Mouse (Mus musculus) heart, postnatal 25 days (tissue): ENCODE measurements around the gene Smg1. TPM values are rescaled to one million over a fixed set of nuclear protein-coding genes. Genes with fewer than 3 reads are reported as not detected.

Experiments
- DNase-seq: peaks from one replicate; pipeline ENCODE4 v3.0.0; 2022; ENCODE audit warnings: low spot score
- intact Hi-C: fragments of 180-260 bp; cut with DNase I; formaldehyde crosslinking; loops from one replicate; pipeline ENCODE4 v1.15.1; 2025
- total RNA-seq, 2 experiments: library from RNA; stranded (reverse); gene quantifications; 2 replicates each; pipeline ENCODE4 v1.2.3; 2021

The Smg1 gene
- total RNA-seq, 2 experiments from 2014 or later, result 35.9 to 41.0 TPM

DNA sequence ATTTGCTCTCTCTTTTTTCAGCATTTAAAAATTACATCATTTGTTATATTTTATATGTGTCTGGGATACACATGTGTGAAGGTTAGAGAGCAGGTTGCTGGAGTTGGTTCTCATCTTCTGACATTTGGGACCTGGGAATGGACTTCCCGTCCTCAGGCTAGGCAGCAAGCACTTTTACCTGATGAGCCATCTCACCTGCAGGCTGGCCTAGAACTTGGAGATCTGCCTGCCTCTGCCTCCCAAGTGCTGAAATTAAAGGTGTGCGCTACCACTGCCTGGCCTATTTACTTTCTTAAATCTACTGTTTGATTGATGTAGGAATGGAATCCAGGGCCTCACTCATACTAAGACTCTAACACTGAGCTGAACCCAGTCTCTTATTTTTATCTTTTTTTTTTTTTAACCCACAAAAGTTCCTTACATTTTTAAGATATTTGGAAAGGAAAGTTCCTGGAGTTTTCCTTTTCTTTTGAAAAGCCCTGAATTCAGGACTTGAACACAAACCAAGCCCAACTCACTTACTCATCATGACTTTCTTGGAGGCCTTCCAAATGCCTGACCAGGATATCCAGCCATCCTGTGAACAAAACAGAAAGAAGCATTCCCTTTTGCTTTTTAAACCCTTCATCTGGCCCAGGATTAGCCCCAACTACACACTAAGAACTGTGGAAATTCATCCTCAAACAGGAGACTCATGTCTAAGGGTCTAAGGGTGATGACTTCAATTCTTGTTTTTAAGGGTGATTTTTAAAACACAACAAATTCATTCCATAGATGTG lies 8.1 kb upstream of the Smg1 start:
- no peak for DNase-seq
- intact Hi-C loops, result no loop called here

DNA sequence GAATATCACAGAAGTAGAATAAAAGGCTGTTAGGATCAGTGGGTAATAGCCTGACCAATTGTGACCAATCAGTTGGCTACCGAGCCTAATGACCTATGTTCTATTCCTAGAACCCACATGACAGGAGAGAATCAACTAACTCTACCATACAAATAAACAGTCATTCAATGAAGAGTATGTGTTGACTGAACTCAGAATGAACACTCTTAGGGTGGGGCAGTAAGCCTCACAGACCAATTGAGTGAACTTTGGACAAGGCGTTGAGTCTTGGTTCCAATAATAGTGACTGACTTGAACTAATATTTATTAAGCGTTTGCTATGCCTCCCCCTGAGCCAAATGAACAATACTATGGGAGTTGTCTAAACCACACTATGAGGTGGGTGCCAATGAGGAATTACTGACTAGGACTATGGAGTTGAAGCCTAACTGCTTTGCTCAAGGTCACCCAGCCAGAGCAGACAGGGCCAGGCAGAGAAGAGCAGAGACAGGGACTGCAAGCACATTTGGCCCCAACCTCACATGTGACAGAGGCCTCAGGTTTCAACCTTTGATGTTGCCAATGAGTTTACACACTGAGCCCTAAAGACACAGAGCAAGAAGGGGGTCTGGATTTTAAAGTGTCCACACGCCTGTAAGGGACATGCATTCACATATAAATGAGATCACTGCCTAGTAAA lies 7.2 kb upstream of the Smg1 start:
- intact Hi-C loops, result no loop called here
- DNase-seq, result no peak

DNA sequence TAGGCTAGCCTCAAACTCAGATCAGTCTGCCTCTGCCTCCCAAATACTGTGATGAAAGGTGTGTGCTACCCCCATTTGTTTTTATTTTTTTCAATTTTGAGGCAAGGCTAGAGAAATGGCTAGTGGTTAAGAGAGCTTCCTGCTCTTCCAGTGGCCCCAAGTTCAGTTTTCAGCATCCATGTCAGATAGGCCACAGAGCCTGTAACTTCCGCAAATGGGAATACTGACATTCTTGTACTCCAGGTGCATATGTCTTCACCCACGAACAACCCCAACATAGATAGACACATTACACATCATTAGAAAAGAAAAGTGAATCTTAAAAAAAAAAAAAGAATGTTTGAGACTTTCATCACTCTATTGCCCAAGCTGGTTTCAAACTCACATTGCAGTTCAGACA lies 6.1 kb upstream of the Smg1 start:
- DNase-seq, result no peak

DNA sequence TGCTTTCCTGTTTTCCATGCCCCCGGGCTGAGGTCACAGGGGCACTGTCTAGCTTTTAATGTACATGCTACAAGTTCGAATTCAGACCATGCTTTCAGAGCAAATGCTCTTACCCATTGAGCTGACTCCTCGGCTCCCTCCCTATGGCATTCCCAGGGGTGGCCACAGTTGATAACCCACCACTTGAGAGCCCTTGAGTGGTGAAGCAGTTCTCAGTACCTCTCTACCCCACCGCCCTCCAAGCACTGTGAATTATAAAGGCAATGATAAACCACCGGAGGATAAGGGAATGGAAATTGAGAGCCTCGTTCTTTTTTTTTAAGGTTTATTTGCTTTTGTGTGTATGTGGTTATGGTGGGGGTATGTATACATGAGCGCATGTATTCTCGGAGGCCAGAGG lies 4.6 kb upstream of the Smg1 start:
- intact Hi-C loops, result no loop called here
- DNase-seq, result no peak

More for the DNA sequence above, 6.1 kb upstream of the Smg1 start:
- intact Hi-C loops, result no loop called here

- intact Hi-C loops, result no loop called here
- DNase-seq, result no peak
These were observed 1.8 kb upstream of the Smg1 start for GRCm38 (mm10) chr7:118245260-118245659.

DNA sequence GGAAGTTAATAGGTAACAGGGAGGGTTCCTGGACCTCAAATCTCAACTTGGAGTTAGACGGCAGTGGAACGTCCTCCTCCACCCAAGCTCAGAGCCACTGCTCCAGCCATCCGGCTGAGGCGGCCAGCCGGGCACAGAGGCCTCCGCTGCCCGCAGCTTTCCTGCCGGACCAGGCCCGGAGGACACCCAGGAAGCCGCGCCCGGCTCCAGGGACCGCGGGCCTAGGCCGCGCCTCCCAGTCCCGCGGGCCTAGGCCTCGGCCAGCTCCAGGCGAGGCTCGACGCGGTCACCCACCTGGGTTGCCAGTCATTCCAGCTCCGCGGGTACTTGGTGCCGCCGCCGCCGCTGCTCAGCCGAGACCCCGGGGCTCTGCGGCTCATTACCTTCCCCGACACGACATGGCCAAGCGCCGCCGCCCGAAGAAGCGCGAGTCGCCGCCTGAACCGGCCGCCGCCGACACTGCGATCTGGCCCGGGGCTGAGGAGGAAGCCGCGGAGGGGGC lies 508 bp downstream of the Smg1 start:
- intact Hi-C loops, result loop anchor here (5.0 kb wide), 1 partner anchor 34 kb away; no protein-coding TSS in a partner anchor
- DNase-seq, result no peak

DNA sequence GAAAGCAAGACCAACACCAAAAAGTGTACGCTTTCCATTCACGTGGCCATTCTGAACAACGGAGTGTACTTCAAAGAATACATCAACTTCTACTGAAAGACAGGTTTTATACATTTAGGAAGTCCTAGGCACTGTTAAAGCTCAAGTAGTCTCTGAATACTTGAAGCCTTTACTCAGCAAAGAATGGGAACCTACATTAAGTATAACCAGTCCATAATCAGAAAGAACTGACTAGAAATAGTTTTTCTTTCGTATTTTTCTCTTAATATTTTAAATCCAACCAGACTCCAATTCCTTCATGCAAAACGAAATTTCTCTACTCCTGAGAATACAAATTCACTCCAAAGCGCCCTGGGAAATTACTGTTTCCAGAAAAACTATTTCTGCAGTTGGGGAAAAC lies 1.2 kb downstream of the Smg1 start:
- intact Hi-C loops, result loop anchor here (5.0 kb wide), 1 partner anchor 35 kb away; no protein-coding TSS in a partner anchor
- DNase-seq, result no peak

DNA sequence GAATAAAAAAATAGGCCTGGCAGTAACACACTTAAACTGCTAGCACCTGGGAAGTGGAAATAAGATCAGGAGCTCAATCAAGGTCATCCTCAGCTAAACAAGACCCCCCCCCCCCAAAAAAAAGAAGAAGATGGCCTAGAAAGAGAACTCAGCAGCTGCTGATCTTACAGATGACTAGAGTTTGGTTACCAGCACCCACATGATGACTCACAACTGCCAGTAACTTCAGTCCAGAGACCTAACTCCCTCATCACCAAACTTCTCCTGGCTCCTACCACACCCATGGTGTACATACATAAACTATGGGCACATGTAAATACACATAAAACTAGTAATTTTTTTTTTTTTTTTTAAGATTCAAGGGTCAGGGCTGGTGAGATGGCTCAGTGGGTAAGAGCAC lies 3.1 kb downstream of the Smg1 start:
- intact Hi-C loops, result loop anchor here (5.0 kb wide), 1 partner anchor 37 kb away; no protein-coding TSS in a partner anchor
- DNase-seq, result no peak

DNA sequence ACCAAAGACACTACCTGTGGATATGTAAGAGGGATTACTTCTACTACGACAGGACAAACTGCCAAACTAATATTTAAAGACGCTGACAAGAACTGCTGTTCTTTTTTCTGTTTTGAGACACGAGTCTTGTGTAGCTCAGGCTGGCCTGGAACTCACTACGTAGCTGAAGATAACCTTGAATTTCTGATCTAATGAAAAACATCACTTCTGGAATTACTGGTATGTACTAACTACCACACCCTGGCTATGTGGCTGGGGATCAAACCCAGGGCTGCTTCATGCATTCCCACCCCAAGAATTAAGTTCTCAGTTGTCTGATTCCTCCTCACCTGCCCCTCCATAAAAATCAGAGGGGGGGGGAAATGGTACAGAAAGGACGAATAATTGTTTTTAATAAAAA lies 3.5 kb downstream of the Smg1 start:
- DNase-seq, result no peak
- intact Hi-C loops, result loop anchor here (5.0 kb wide), 1 partner anchor 37 kb away; no protein-coding TSS in a partner anchor

GRCm38 (mm10) chr7:118236949-118237348 lies 6.5 kb downstream of the Smg1 start:
- intact Hi-C loops, result no loop called here

GRCm38 (mm10) chr7:118234236-118234635 lies 9.2 kb downstream of the Smg1 start:
- no peak for DNase-seq
- intact Hi-C loops, result no loop called here

More at GRCm38 (mm10) chr7:118236949-118237348, 6.5 kb downstream of the Smg1 start:
- no peak for DNase-seq

- intact Hi-C loops, result no loop called here
These were observed 10.9 kb downstream of the Smg1 start for GRCm38 (mm10) chr7:118232613-118233012.

DNA sequence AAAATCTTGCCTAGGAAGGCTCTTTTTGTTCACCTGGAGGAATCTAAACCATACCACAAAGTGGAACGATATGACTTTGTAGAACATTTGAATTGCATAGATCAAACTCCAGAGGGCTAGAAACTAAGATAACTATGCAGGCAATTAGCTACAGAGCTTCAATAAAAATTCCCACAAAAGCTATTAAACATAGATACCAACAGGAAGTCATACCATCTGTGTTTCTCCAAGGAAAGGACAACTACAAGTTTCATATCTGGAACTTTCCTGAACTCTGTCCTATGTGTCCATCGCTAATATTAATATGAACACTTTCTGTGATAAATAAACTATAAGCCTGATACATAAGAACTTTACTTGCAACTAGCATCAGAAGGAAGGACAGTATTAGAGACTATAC lies 23.7 kb downstream of the Smg1 start:
- no peak for DNase-seq
- intact Hi-C loops, result no loop called here

More at GRCm38 (mm10) chr7:118232613-118233012, 10.9 kb downstream of the Smg1 start:
- no peak for DNase-seq

DNA sequence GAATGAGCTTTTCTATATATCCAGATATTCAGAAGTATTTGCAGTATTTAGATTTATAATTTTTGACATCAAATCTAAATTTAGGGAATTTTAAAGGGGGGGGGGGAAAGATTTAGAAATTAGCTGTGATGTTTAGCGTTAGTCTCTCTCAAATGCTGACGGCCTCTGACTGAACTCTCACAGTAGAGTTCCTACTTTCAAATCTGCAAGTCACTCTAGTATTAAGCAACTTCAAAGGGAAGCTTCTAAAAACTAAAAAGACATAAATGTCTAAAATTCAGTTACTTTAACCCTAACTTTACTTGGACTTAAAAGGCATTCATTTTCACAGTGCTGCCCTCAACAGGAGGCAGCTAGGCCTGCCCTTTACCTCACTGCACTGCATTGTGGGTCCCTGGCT lies 37.1 kb downstream of the Smg1 start:
- intact Hi-C loops, result no loop called here
- DNase-seq, result no peak

DNA sequence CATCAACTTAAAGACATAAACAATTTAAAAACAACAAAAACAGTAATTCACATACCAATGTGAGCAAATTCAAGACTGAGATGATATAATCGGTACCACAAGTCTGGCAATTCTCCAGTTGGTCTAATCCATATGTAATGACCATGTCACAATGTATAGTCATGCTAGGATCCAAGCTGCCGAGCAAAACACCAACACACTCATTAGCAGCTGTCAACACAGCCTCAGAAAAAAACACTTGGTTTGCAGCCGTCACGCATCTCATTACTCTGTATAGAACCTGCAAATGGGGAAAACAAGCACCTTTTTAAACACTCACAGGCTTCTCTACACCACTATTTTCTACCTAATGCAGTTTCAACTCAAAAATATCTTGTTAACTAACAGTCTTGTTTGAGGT lies 47.7 kb downstream of the Smg1 start:
- intact Hi-C loops, result no loop called here

GRCm38 (mm10) chr7:118185878-118186277 lies 57.6 kb downstream of the Smg1 start:
- DNase-seq, result no peak
- intact Hi-C loops, result no loop called here

More for the DNA sequence above, 47.7 kb downstream of the Smg1 start:
- DNase-seq, result no peak

GRCm38 (mm10) chr7:118184604-118185003 lies 58.9 kb downstream of the Smg1 start:
- intact Hi-C loops, result no loop called here

GRCm38 (mm10) chr7:118181123-118181522 lies 62.3 kb downstream of the Smg1 start:
- intact Hi-C loops, result no loop called here
- DNase-seq, result no peak

More at GRCm38 (mm10) chr7:118184604-118185003, 58.9 kb downstream of the Smg1 start:
- no peak for DNase-seq

- no peak for DNase-seq
- intact Hi-C loops, result loop anchor here (5.0 kb wide), 1 partner anchor 37 kb away; no protein-coding TSS in a partner anchor
These were observed 63.7 kb downstream of the Smg1 start for GRCm38 (mm10) chr7:118179782-118180181.

- intact Hi-C loops, result loop anchor here (5.0 kb wide), 1 partner anchor 34 kb away; no protein-coding TSS in a partner anchor
- no peak for DNase-seq
These were observed 67.6 kb downstream of the Smg1 start for GRCm38 (mm10) chr7:118175821-118176355.
